ENCODE assay signal across 8 mouse cellular contexts in genomic region chr3:122413729-122414561, GRCm38 (mm10).
DNase-seq lines count a peak whose midpoint lies in the region; ATAC-seq and TF ChIP-seq lines count a peak whose summit lies in the region.

No protein-coding gene starts in this region.

- H3K36me3 ChIP-seq in forebrain, embryonic 11.5 days (ENCODE audit: control insufficient read depth, insufficient read depth, low read length) = no peaks in the 10 kb centered on the region
- no peaks in the 10 kb centered on the region for H3K36me3 ChIP-seq in intestine, embryonic 14.5 days (ENCODE audit: control insufficient read depth, insufficient read depth, low read length)
- no peaks in the 10 kb centered on the region for H3K36me3 ChIP-seq in limb, embryonic 13.5 days

- TF ChIP-seq POLR2A in lung, adult 2 months (IDR thresholded peaks at IDR 0.05; ENCODE audit: borderline replicate concordance, extremely low read depth, low read depth, low read length) = no peak

- H3K9me3 ChIP-seq in forebrain, embryonic 11.5 days (ENCODE audit: control insufficient read depth, low read length) = no peaks in the 10 kb centered on the region
- no peaks in the 10 kb centered on the region for H3K9me3 ChIP-seq in intestine, embryonic 14.5 days (ENCODE audit: control insufficient read depth, low read length)
- no peaks in the 10 kb centered on the region for H3K9me3 ChIP-seq in limb, embryonic 13.5 days

- H3K27me3 ChIP-seq in forebrain, embryonic 11.5 days (ENCODE audit: control insufficient read depth, insufficient read depth, low read length) = no peaks in the 10 kb centered on the region
- H3K27me3 ChIP-seq in intestine, embryonic 14.5 days (replicated peaks; ENCODE audit: control insufficient read depth, insufficient read depth, low read length) = no peaks in the 10 kb centered on the region
- H3K27me3 ChIP-seq in limb, embryonic 13.5 days = peaks cover 13% of the 10 kb centered on the region

- peak overlapping the region; percentile 20; the same call in 1 of the 2 replicates for H3K9ac ChIP-seq in forebrain, embryonic 11.5 days (ENCODE audit: low read length)
- H3K9ac ChIP-seq in intestine, embryonic 14.5 days (ENCODE audit: low read length) = 0 out of 2 replicates have a peak overlapping the region, but pooled peaks have one; percentile 7
- 0 out of 2 replicates have a peak overlapping the region, but pooled peaks have one; percentile 2 for H3K9ac ChIP-seq in limb, embryonic 13.5 days

- H3K4me1 ChIP-seq in lung, adult 2 months (ENCODE audit: control insufficient read depth, insufficient read depth, low read length) = peaks cover 5% of the 10 kb centered on the region
- H3K4me1 ChIP-seq in forebrain, embryonic 11.5 days (replicated peaks; ENCODE audit: control insufficient read depth, insufficient read depth, low read length) = peaks cover 4% of the 10 kb centered on the region; the same call in 1 of the 2 replicates
- peaks cover 13% of the 10 kb centered on the region for H3K4me1 ChIP-seq in intestine, embryonic 14.5 days (replicated peaks; ENCODE audit: control insufficient read depth, insufficient read depth, low read length)
- peaks cover 29% of the 10 kb centered on the region for H3K4me1 ChIP-seq in limb, embryonic 13.5 days

- TF ChIP-seq CTCF in lung, adult 2 months (IDR thresholded peaks at IDR 0.05; ENCODE audit: insufficient read depth, low read length) = no peak

- H3K4me3 ChIP-seq in lung, adult 2 months (replicated peaks; ENCODE audit: extremely low read depth, low read depth, low read length) = no peak overlapping the region
- H3K4me3 ChIP-seq in forebrain, embryonic 11.5 days (ENCODE audit: low read depth, low read length) = peak overlapping the region; percentile 7; the same call in 1 of the 2 replicates
- no peak overlapping the region for H3K4me3 ChIP-seq in intestine, embryonic 14.5 days (ENCODE audit: low read depth, low read length)
- 0 out of 2 replicates have a peak overlapping the region, but pooled peaks have one; percentile 7 for H3K4me3 ChIP-seq in limb, embryonic 13.5 days

- H3K4me2 ChIP-seq in forebrain, embryonic 11.5 days (ENCODE audit: low read depth, low read length, severe bottlenecking) = peak overlapping the region; percentile 33
- peak overlapping the region; percentile 37 for H3K4me2 ChIP-seq in intestine, embryonic 14.5 days (ENCODE audit: low read length)
- H3K4me2 ChIP-seq in limb, embryonic 13.5 days (replicated peaks) = peak overlapping the region; percentile 50

- H3K27ac ChIP-seq in forebrain, embryonic 11.5 days (ENCODE audit: low read depth, low read length) = no peak overlapping the region
- no peak overlapping the region for H3K27ac ChIP-seq in intestine, embryonic 14.5 days (ENCODE audit: low read depth)
- H3K27ac ChIP-seq in limb, embryonic 13.5 days = peak overlapping the region; percentile 23; the same call in 1 of the 2 replicates

- 41% methylated on average over 17 of the region's 17 CpGs for WGBS in lung, adult 2 months
- 28% methylated on average over 17 of the region's 17 CpGs for WGBS in forebrain, embryonic 11.5 days
- 22% methylated on average over 17 of the region's 17 CpGs for WGBS in intestine, embryonic 14.5 days
- 22% methylated on average over 17 of the region's 17 CpGs for WGBS in limb, embryonic 13.5 days

- peak; percentile 42; the same call in 1 of the 2 replicates for ATAC-seq in forebrain, embryonic 11.5 days (replicated peaks; ENCODE audit: low FRiP score)
- no peak; the same call in 1 of the 2 replicates for ATAC-seq in intestine, embryonic 14.5 days (replicated peaks; ENCODE audit: low FRiP score, low TSS enrichment, low read depth)
- peak; percentile 49 for ATAC-seq in limb, embryonic 13.5 days (ENCODE audit: low FRiP score, low read depth)

- DNase-seq in lung, adult 18-20 months = peak; percentile 47 to 54
- DNase-seq in lung, adult 2 months = no peak
- no peak for DNase-seq in forebrain, embryonic 11.5 days (ENCODE audit: low spot score)
- DNase-seq in intestine, embryonic 14.5 days (ENCODE audit: low spot score) = no peak
- peak; percentile 17 for DNase-seq in right cerebral cortex, postnatal 4 days
- DNase-seq in thymus, postnatal 0 days (ENCODE audit: low spot score) = no peak
- DNase-seq in yolk sac, embryonic 10.5 days (ENCODE audit: low spot score) = no peak

Comparison
In these comparisons a context has a peak if more than half of its experiments do, and no peak if none do; other contexts are left out.
1. DNase-seq: peak in lung, adult 18-20 months (2 of 2) and right cerebral cortex, postnatal 4 days (single experiment); none in lung, adult 2 months (single experiment), forebrain, embryonic 11.5 days (single experiment), intestine, embryonic 14.5 days (single experiment), thymus, postnatal 0 days (single experiment) and yolk sac, embryonic 10.5 days (single experiment).
2. H3K4me3 ChIP-seq: peak in forebrain, embryonic 11.5 days (single experiment) and limb, embryonic 13.5 days (single experiment); none in lung, adult 2 months (single experiment) and intestine, embryonic 14.5 days (single experiment).
3. Peak in every context shown above with its lines, with median percentiles within 50 percentile points of each other: H3K4me2 ChIP-seq and H3K9ac ChIP-seq.